Mouse (Mus musculus): ENCODE measurements around the gene Prss57. TPM values are rescaled to one million over a fixed set of nuclear protein-coding genes. Genes with fewer than 3 reads are reported as not detected.

The Prss57 gene
- total RNA-seq, 2 experiments from 2014 or later: 100.0 to 189 TPM

Other genes with a start within 250 kb of the Prss57 start
Only the 30 nearest of the 34 such genes appear.
- not detected in 2 replicates for gene Theg, start 203.6 kb downstream of the Prss57 start, total RNA-seq (2015)
- gene Theg, start 203.6 kb downstream of the Prss57 start, total RNA-seq (2017): not detected in 2 replicates
- not detected in 2 replicates for gene C2cd4c, start 176.9 kb downstream of the Prss57 start, total RNA-seq (2015)
- not detected in 2 replicates for gene C2cd4c, start 176.9 kb downstream of the Prss57 start, total RNA-seq (2017)
- gene Shc2, start 153.0 kb downstream of the Prss57 start, total RNA-seq (2015): not detected in 2 replicates
- not detected in 2 replicates for gene Shc2, start 153.0 kb downstream of the Prss57 start, total RNA-seq (2017)
- not detected in 2 replicates for gene Odf3l2, start 145.2 kb downstream of the Prss57 start, total RNA-seq (2015)
- not detected in 2 replicates for gene Odf3l2, start 145.2 kb downstream of the Prss57 start, total RNA-seq (2017)
- gene Madcam1, start 126.4 kb downstream of the Prss57 start, total RNA-seq (2015): not detected in 2 replicates
- not detected in 2 replicates for gene Madcam1, start 126.4 kb downstream of the Prss57 start, total RNA-seq (2017)
- 8.3 and 10.2 TPM in 2 replicates for gene Tpgs1, start 121.6 kb downstream of the Prss57 start, total RNA-seq (2015)
- gene Tpgs1, start 121.6 kb downstream of the Prss57 start, total RNA-seq (2017): 8.2 and 10.4 TPM in 2 replicates
- gene Cdc34, start 108.8 kb downstream of the Prss57 start, total RNA-seq (2015): 69.2 and 79.0 TPM in 2 replicates
- 154 and 169 TPM in 2 replicates for gene Cdc34, start 108.8 kb downstream of the Prss57 start, total RNA-seq (2017)
- 0.29 and 0.49 TPM in 2 replicates for gene Gzmm, start 101.9 kb downstream of the Prss57 start, total RNA-seq (2015)
- 1.1 and 2.8 TPM in 2 replicates for gene Gzmm, start 101.9 kb downstream of the Prss57 start, total RNA-seq (2017)
- gene Bsg, start 86.5 kb downstream of the Prss57 start, total RNA-seq (2015): 441 and 471 TPM in 2 replicates
- 272 TPM in 2 replicates for gene Bsg, start 86.5 kb downstream of the Prss57 start, total RNA-seq (2017)
- not detected in 2 replicates for gene Hcn2, start 74.3 kb downstream of the Prss57 start, total RNA-seq (2015)
- not detected in 2 replicates for gene Hcn2, start 74.3 kb downstream of the Prss57 start, total RNA-seq (2017)
- gene Polrmt, start 44.4 kb downstream of the Prss57 start, total RNA-seq (2015): 36.9 and 46.9 TPM in 2 replicates
- gene Polrmt, start 44.4 kb downstream of the Prss57 start, total RNA-seq (2017): 10.8 and 14.6 TPM in 2 replicates
- gene Fgf22, start 35.9 kb downstream of the Prss57 start, total RNA-seq (2015): not detected in 2 replicates
- not detected in 2 replicates for gene Fgf22, start 35.9 kb downstream of the Prss57 start, total RNA-seq (2017)
- gene Rnf126, start 24.0 kb downstream of the Prss57 start, total RNA-seq (2015): 55.6 and 63.0 TPM in 2 replicates
- 18.4 and 20.2 TPM in 2 replicates for gene Rnf126, start 24.0 kb downstream of the Prss57 start, total RNA-seq (2017)
- gene Fstl3, start 13.7 kb downstream of the Prss57 start, total RNA-seq (2015): 1.6 and 2.7 TPM in 2 replicates
- gene Fstl3, start 13.7 kb downstream of the Prss57 start, total RNA-seq (2017): 1.3 and 3.6 TPM in 2 replicates
- gene Palm, start 2.6 kb upstream of the Prss57 start, total RNA-seq (2015): 65.3 and 71.4 TPM in 2 replicates
- gene Palm, start 2.6 kb upstream of the Prss57 start, total RNA-seq (2017): 43.4 and 53.4 TPM in 2 replicates
- not detected in 2 replicates for gene Misp, start 30.0 kb upstream of the Prss57 start, total RNA-seq (2015)
- gene Misp, start 30.0 kb upstream of the Prss57 start, total RNA-seq (2017): 0.58 TPM in 1 of 2 replicates, not detected in the other
- gene Ptbp1, start 63.5 kb upstream of the Prss57 start, total RNA-seq (2015): 218 and 262 TPM in 2 replicates
- gene Ptbp1, start 63.5 kb upstream of the Prss57 start, total RNA-seq (2017): 172 and 187 TPM in 2 replicates
- gene Prtn3, start 83.5 kb upstream of the Prss57 start, total RNA-seq (2015): 3,382 and 3,510 TPM in 2 replicates
- 738 and 1,001 TPM in 2 replicates for gene Prtn3, start 83.5 kb upstream of the Prss57 start, total RNA-seq (2017)
- 39.0 and 41.2 TPM in 2 replicates for gene Plppr3, start 83.7 kb upstream of the Prss57 start, total RNA-seq (2015)
- gene Plppr3, start 83.7 kb upstream of the Prss57 start, total RNA-seq (2017): 93.9 and 96.9 TPM in 2 replicates
- gene Elane, start 95.3 kb upstream of the Prss57 start, total RNA-seq (2015): 6,143 and 8,228 TPM in 2 replicates
- 2,359 and 2,989 TPM in 2 replicates for gene Elane, start 95.3 kb upstream of the Prss57 start, total RNA-seq (2017)
- gene Cfd, start 99.9 kb upstream of the Prss57 start, total RNA-seq (2015): 0.49 and 0.56 TPM in 2 replicates
- gene Cfd, start 99.9 kb upstream of the Prss57 start, total RNA-seq (2017): 1.2 TPM in 1 of 2 replicates, not detected in the other
- 13.9 and 14.4 TPM in 2 replicates for gene Med16, start 118.0 kb upstream of the Prss57 start, total RNA-seq (2015)
- gene Med16, start 118.0 kb upstream of the Prss57 start, total RNA-seq (2017): 22.1 and 24.8 TPM in 2 replicates
- gene Gm26602, start 119.9 kb upstream of the Prss57 start, total RNA-seq (2015): not detected in 2 replicates
- gene Gm26602, start 119.9 kb upstream of the Prss57 start, total RNA-seq (2017): not detected in 2 replicates
- 0.15 TPM in 2 replicates for gene Kiss1r, start 126.0 kb upstream of the Prss57 start, total RNA-seq (2015)
- gene Kiss1r, start 126.0 kb upstream of the Prss57 start, total RNA-seq (2017): 0.25 and 1.3 TPM in 2 replicates
- gene R3hdm4, start 130.2 kb upstream of the Prss57 start, total RNA-seq (2015): 72.3 and 78.7 TPM in 2 replicates
- gene R3hdm4, start 130.2 kb upstream of the Prss57 start, total RNA-seq (2017): 35.1 and 50.7 TPM in 2 replicates
- gene Arid3a, start 136.1 kb upstream of the Prss57 start, total RNA-seq (2015): 19.9 and 21.6 TPM in 2 replicates
- 31.0 and 32.2 TPM in 2 replicates for gene Arid3a, start 136.1 kb upstream of the Prss57 start, total RNA-seq (2017)
- gene Wdr18, start 169.2 kb upstream of the Prss57 start, total RNA-seq (2015): 36.8 and 57.4 TPM in 2 replicates
- 24.6 and 29.7 TPM in 2 replicates for gene Wdr18, start 169.2 kb upstream of the Prss57 start, total RNA-seq (2017)
- gene Grin3b, start 179.8 kb upstream of the Prss57 start, total RNA-seq (2015): not detected in 2 replicates
- not detected in 2 replicates for gene Grin3b, start 179.8 kb upstream of the Prss57 start, total RNA-seq (2017)
- gene Tmem259, start 193.4 kb upstream of the Prss57 start, total RNA-seq (2015): 38.9 and 44.2 TPM in 2 replicates
- 44.6 and 54.8 TPM in 2 replicates for gene Tmem259, start 193.4 kb upstream of the Prss57 start, total RNA-seq (2017)
- 50.5 and 52.8 TPM in 2 replicates for gene Cnn2, start 197.6 kb upstream of the Prss57 start, total RNA-seq (2015)
- gene Cnn2, start 197.6 kb upstream of the Prss57 start, total RNA-seq (2017): 73.3 and 84.1 TPM in 2 replicates